Mouse (Mus musculus) embryonic facial prominence, embryonic 14.5 days (tissue): Measurements from ENCODE around the gene Adgra1. TPM values are rescaled to one million over a fixed set of nuclear protein-coding genes. Genes with fewer than 3 reads are reported as not detected.

ENCODE experiments used
- ATAC-seq: fragments of 200-750 bp; cut with Nextera tagmentation; 2 replicates; pipeline ENCODE4 v1.8.0; 2017; ENCODE audit warnings: low read depth, moderate number of reproducible peaks, moderate TSS enrichment
- DNase-seq: peaks from one replicate; pipeline ENCODE4 v3.0.0-alpha.2; 2015; ENCODE audit warnings: low spot score
- H3K27ac ChIP-seq: fragments of 300-500 bp; sonication (generic); replicated peaks from 2 replicates; pipeline ENCODE4 v1.5.1; 2014; ENCODE audit warnings: low read depth, mild to moderate bottlenecking, low read length, moderate library complexity
- H3K27me3 ChIP-seq: fragments of 300-500 bp; sonication (generic); replicated peaks from 2 replicates; pipeline ENCODE4 v1.6.1; 2014; ENCODE audit warnings: low read length; ENCODE audit not compliant: control insufficient read depth, insufficient read depth
- H3K36me3 ChIP-seq: fragments of 300-500 bp; sonication (generic); 2 replicates; pipeline ENCODE4 v1.6.1; 2014; ENCODE audit warnings: low read length, mixed read lengths; ENCODE audit not compliant: control insufficient read depth, insufficient read depth
- H3K4me1 ChIP-seq: fragments of 300-500 bp; sonication (generic); 2 replicates; pipeline ENCODE4 v1.6.1; 2014; ENCODE audit warnings: antibody characterized with exemption, low read length; ENCODE audit not compliant: control insufficient read depth, insufficient read depth
- H3K4me2 ChIP-seq: fragments of 300-500 bp; sonication (generic); 2 replicates; pipeline ENCODE4 v1.6.1; 2014; ENCODE audit warnings: low read depth, mild to moderate bottlenecking, low read length, moderate library complexity, mixed read lengths
- H3K4me3 ChIP-seq: fragments of 300-500 bp; sonication (generic); 2 replicates; pipeline ENCODE4 v1.5.1; 2014; ENCODE audit warnings: low read depth, mild to moderate bottlenecking, low read length
- H3K9ac ChIP-seq: fragments of 300-500 bp; sonication (generic); 2 replicates; pipeline ENCODE4 v1.6.1; 2014; ENCODE audit warnings: low read depth, mild to moderate bottlenecking, low read length, moderate library complexity, mixed read lengths
- H3K9me3 ChIP-seq: fragments of 300-500 bp; sonication (generic); 2 replicates; pipeline ENCODE4 v1.6.1; 2016; ENCODE audit warnings: low read length; ENCODE audit not compliant: control insufficient read depth
- WGBS: fragments of 180-500 bp; shearing (Covaris S2); extraction: QIAGEN DNeasy Blood & Tissue Kit; methylation state at CpG from one replicate; pipeline ENCODE4 v1.1.7; 2014; 5-methylcytosine and 5-hydroxymethylcytosine counted together
- polyA plus RNA-seq: library from polyadenylated mRNA; unstranded; fragments of >200 nt; fragmentation: Nextera tagmentation; extraction: Ambion mirVana; gene quantifications from 2 replicates; pipeline ENCODE4 v1.2.1, GENCODE M21; 2014

Gene Adgra1
- polyA plus RNA-seq, 1 experiment from 2014 or later = 0.81 TPM

- H3K36me3 ChIP-seq = no peaks in the 10 kb centered on the region
- peak within 1 kb of the TSS; percentile 58 for H3K9ac ChIP-seq
- H3K27me3 ChIP-seq = peaks cover 48% of the 10 kb centered on the region
- WGBS = 6% methylated on average over 24 of the region's 50 CpGs
- ATAC-seq = peak; percentile 66; the same call in 1 of the 2 replicates
- peak within 1 kb of the TSS; percentile 46 for H3K4me3 ChIP-seq
- H3K27ac ChIP-seq = no peak within 1 kb of the TSS
- 0 out of 2 replicates have a peak, but pooled peaks cover 7% of the 10 kb centered on the region for H3K4me1 ChIP-seq
- no peak for DNase-seq
- H3K9me3 ChIP-seq = no peaks in the 10 kb centered on the region
- H3K4me2 ChIP-seq = peak within 1 kb of the TSS; percentile 87
Measured at GRCm38 (mm10) chr7:139894655-139895557, 60.9 kb downstream of the Adgra1 start, which contains the start of gene Kndc1. Gene Kndc1, plus strand, starts transcription at chr7:139894696.

GRCm38 (mm10) chr7:139896271-139896670 lies 62.3 kb downstream of the Adgra1 start:
- peaks cover 44% of the 10 kb centered on the region for H3K27me3 ChIP-seq
- H3K9me3 ChIP-seq = no peaks in the 10 kb centered on the region
- H3K4me3 ChIP-seq = no peak overlapping the region
- no peak for DNase-seq
- WGBS = 75% methylated on average over 7 of the region's 7 CpGs
- 0 out of 2 replicates have a peak, but pooled peaks cover 7% of the 10 kb centered on the region for H3K4me1 ChIP-seq
- no peak overlapping the region for H3K9ac ChIP-seq
- no peak for ATAC-seq
- H3K27ac ChIP-seq = no peak overlapping the region
- no peaks in the 10 kb centered on the region for H3K36me3 ChIP-seq
- no peak overlapping the region for H3K4me2 ChIP-seq

- H3K9me3 ChIP-seq = no peaks in the 10 kb centered on the region
- no peaks in the 10 kb centered on the region for H3K36me3 ChIP-seq
- H3K4me2 ChIP-seq = no peak overlapping the region
- H3K27me3 ChIP-seq = peaks cover 44% of the 10 kb centered on the region
- ATAC-seq (no peak), DNase-seq (no peak)
- H3K9ac ChIP-seq = no peak overlapping the region
- no peak overlapping the region for H3K27ac ChIP-seq
- WGBS = 77% methylated on average over 7 of the region's 7 CpGs
- 0 out of 2 replicates have a peak, but pooled peaks cover 7% of the 10 kb centered on the region for H3K4me1 ChIP-seq
- H3K4me3 ChIP-seq = no peak overlapping the region
Measured at GRCm38 (mm10) chr7:139896796-139897195, 62.8 kb downstream of the Adgra1 start.

GRCm38 (mm10) chr7:139898606-139899005 lies 64.6 kb downstream of the Adgra1 start:
- peaks cover 34% of the 10 kb centered on the region for H3K27me3 ChIP-seq

GRCm38 (mm10) chr7:139899505-139899904 lies 65.5 kb downstream of the Adgra1 start:
- H3K4me1 ChIP-seq = 0 out of 2 replicates have a peak, but pooled peaks cover 4% of the 10 kb centered on the region
- H3K9me3 ChIP-seq = no peaks in the 10 kb centered on the region
- H3K4me3 ChIP-seq = no peak overlapping the region
- DNase-seq = no peak
- H3K27me3 ChIP-seq = peaks cover 25% of the 10 kb centered on the region
- ATAC-seq = no peak
- WGBS = 79% methylated on average over 7 of the region's 7 CpGs
- no peaks in the 10 kb centered on the region for H3K36me3 ChIP-seq
- no peak overlapping the region for H3K4me2 ChIP-seq
- no peak overlapping the region for H3K27ac ChIP-seq
- no peak overlapping the region for H3K9ac ChIP-seq

More at GRCm38 (mm10) chr7:139898606-139899005, 64.6 kb downstream of the Adgra1 start:
- H3K4me2 ChIP-seq = no peak overlapping the region
- no peak overlapping the region for H3K4me3 ChIP-seq
- no peak overlapping the region for H3K9ac ChIP-seq
- H3K36me3 ChIP-seq = no peaks in the 10 kb centered on the region
- WGBS = 84% methylated on average over 2 of the region's 2 CpGs
- H3K9me3 ChIP-seq = no peaks in the 10 kb centered on the region
- ATAC-seq (no peak), DNase-seq (no peak)
- H3K27ac ChIP-seq = no peak overlapping the region
- H3K4me1 ChIP-seq = 0 out of 2 replicates have a peak, but pooled peaks cover 7% of the 10 kb centered on the region

GRCm38 (mm10) chr7:139900456-139900855 lies 66.5 kb downstream of the Adgra1 start:
- 92% methylated on average over 7 of the region's 7 CpGs for WGBS
- no peak for DNase-seq
- H3K36me3 ChIP-seq = no peaks in the 10 kb centered on the region
- H3K9ac ChIP-seq = no peak overlapping the region
- ATAC-seq = no peak
- no peak overlapping the region for H3K4me3 ChIP-seq
- H3K9me3 ChIP-seq = no peaks in the 10 kb centered on the region
- H3K27ac ChIP-seq = no peak overlapping the region
- no peaks in the 10 kb centered on the region for H3K4me1 ChIP-seq
- no peak overlapping the region for H3K4me2 ChIP-seq
- peaks cover 21% of the 10 kb centered on the region for H3K27me3 ChIP-seq

- no peak overlapping the region for H3K4me3 ChIP-seq
- no peak overlapping the region for H3K4me2 ChIP-seq
- H3K9ac ChIP-seq = no peak overlapping the region
- no peaks in the 10 kb centered on the region for H3K4me1 ChIP-seq
- ATAC-seq (no peak), DNase-seq (no peak)
- peaks cover 18% of the 10 kb centered on the region for H3K27me3 ChIP-seq
- no peaks in the 10 kb centered on the region for H3K9me3 ChIP-seq
- WGBS = 67% methylated on average over 6 of the region's 6 CpGs
- H3K27ac ChIP-seq = no peak overlapping the region
- H3K36me3 ChIP-seq = no peaks in the 10 kb centered on the region
Measured at GRCm38 (mm10) chr7:139900896-139901295, 66.9 kb downstream of the Adgra1 start.

- Histone ChIP-seq H3K4me2 (no peak overlapping the region), H3K9ac (no peak overlapping the region), H3K27me3 (peaks cover 11% of the 10 kb centered on the region; the same call in 1 of the 2 replicates), H3K36me3 (no peaks in the 10 kb centered on the region), H3K27ac (no peak overlapping the region), H3K9me3 (no peaks in the 10 kb centered on the region), H3K4me1 (no peaks in the 10 kb centered on the region), H3K4me3 (no peak overlapping the region)
- no peak for DNase-seq
- 18% methylated on average over 1 of the region's 1 CpGs for WGBS
- ATAC-seq = no peak
Measured at GRCm38 (mm10) chr7:139901981-139902380, 68.0 kb downstream of the Adgra1 start.
